Mouse (Mus musculus) B cell, adult 2 months (primary cell): ENCODE data around the gene Dcpp2.
"Not testable (repeated sequence)": the region's sequence is repeated elsewhere in the genome, so short reads cannot be mapped to it uniquely, and the experiment has no call there.

Experiments used
- DNase-seq, 2 experiments: peaks; one replicate each; pipeline ENCODE4 v3.0.0; 2022

Dcpp2 gene

DNA sequence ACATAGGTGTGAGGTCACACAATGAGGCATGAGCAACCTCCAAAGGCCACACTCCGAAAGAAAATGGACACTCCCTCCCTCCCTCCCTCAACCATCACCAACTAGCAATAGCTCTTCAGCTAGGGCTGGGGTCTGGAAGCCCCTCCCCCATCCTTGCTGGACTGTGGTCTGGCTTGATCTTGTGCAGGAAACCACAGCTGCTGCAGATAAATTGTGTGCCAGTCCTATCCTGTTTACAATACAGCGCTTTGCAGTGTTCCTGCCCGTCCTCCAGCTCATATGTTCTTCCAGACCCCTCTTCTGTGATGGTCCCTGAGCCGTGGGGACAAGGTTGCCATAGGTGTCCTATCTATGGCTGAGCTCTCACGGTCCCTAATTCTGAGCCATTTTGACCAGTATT, 50.5 kb downstream of the Dcpp2 start:
- no peak for DNase-seq

DNA sequence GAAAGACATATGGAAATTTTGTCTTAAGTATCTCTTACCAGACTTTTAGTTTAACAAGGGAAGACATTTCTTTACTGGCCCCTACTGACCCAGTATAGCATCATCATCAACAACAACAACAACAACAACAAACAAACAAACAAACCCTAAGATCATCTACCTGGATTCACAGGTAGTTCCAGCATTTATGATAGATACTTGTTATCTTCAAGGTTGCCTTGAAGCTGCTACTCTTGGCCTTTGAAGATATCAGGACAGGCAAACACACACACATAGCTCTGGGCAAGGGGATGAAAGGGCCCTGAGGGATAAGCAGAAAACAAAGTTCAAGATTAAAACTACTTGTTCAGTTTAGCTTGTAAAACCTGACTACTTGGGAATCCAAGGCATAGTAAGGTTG, 60.7 kb downstream of the Dcpp2 start, which contains the start of gene Sbp:
TSS of gene Sbp (plus strand) at position 301 of the 400 bp plus-strand sequence.
- no peak for DNase-seq

DNA sequence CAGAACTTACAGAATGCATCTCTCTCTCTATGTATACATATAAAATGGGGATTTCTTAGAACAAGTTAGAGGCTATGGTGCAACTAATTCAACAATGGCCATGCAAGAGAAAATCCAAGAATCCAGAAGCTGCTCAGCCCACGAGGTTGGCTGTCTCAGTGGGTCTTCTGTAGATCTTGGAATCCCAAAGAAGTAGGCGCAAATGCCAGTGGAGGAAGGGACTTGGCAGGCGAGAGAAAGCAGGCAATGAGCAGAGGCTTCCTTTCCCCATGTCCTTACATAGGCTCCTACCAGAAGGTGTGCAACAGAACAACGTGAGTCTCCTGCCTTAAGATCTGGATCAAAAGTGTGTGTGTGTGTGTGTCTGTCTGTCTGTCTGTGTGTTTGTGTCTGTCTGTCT, 66.8 kb downstream of the Dcpp2 start:
- DNase-seq: not testable (repeated sequence)

DNA sequence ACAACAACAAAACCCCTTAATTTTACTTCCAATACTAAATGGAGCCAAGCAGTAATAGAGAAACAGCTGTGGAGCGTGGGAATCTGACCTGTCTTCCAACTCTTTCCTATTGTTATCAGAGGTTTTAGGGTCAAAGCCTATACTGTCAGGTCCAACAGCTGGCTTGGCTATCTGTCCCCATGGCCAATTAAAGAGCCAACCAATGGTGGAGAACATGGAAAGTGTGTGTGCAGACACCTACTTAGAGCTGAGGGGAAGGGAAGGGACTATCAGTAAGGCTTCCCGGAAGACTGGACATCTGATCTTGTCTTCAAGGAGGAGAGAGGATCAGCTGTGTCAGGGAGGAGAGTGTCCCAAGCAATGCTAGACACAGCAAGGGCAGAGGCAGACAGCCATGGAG, 68.4 kb downstream of the Dcpp2 start:
- no peak for DNase-seq
